ENCODE assay signal across 21 mouse cellular contexts in genomic region chr4:134514309-134514930, GRCm38 (mm10). TPM values are rescaled to one million over a fixed set of nuclear protein-coding genes. Genes with fewer than 3 reads are reported as not detected.
A peak's percentile ranks its signal among the peaks of the same experiment; 100 is the strongest.
DNase-seq lines count a peak whose midpoint lies in the region; ATAC-seq and TF ChIP-seq lines count a peak whose summit lies in the region.
"Had no signal": no experiment of that assay in that cellular context is flagged by ENCODE, and none has a peak within 500 bp of the region (broad histone marks: within the 10 kb centered on the region; RNA-seq: fewer than 3 reads in every experiment).

No protein-coding gene starts in this region.

- H3K36me3 ChIP-seq in intestine, embryonic 16.5 days (ENCODE audit: control insufficient read depth, insufficient read depth, low read length): no peaks in the 10 kb centered on the region
- no peaks in the 10 kb centered on the region for H3K36me3 ChIP-seq in intestine, postnatal 0 days (ENCODE audit: control insufficient read depth, insufficient read depth)
- H3K36me3 ChIP-seq in ES-E14 (ENCODE audit: control insufficient read depth, insufficient read depth, low read length, poor library complexity, severe bottlenecking): peaks cover 6% of the 10 kb centered on the region; the same call in 1 of the 2 replicates
- 0 out of 2 replicates have a peak, but pooled peaks cover 2% of the 10 kb centered on the region for H3K36me3 ChIP-seq in liver, postnatal 0 days (replicated peaks; ENCODE audit: insufficient read depth, low read length)
- H3K36me3 ChIP-seq in forebrain, embryonic 14.5 days (ENCODE audit: control insufficient read depth, insufficient read depth, low read length): no peaks in the 10 kb centered on the region
- H3K36me3 ChIP-seq: embryonic facial prominence, embryonic 12.5 days; intestine, embryonic 15.5 days; limb, embryonic 13.5 days; midbrain, embryonic 15.5 days had no signal

- no peak for ATAC-seq in intestine, embryonic 16.5 days
- ATAC-seq in intestine, postnatal 0 days: no peak
- ATAC-seq in liver, postnatal 0 days: no peak
- no peak for ATAC-seq in forebrain, embryonic 14.5 days
- ATAC-seq: intestine, embryonic 15.5 days; midbrain, embryonic 15.5 days had no signal

- peaks cover 24% of the 10 kb centered on the region for H3K4me1 ChIP-seq in intestine, embryonic 16.5 days (ENCODE audit: control insufficient read depth, insufficient read depth, low read length)
- H3K4me1 ChIP-seq in intestine, postnatal 0 days (replicated peaks; ENCODE audit: control insufficient read depth, insufficient read depth, low read length): 0 out of 2 replicates have a peak, but pooled peaks cover 4% of the 10 kb centered on the region
- H3K4me1 ChIP-seq in ES-E14 (ENCODE audit: control insufficient read depth in 2 of 2, insufficient read depth in 2 of 2, low read length in 2 of 2, poor library complexity in 1 of 2): peaks cover 4 to 10% of the 10 kb centered on the region in 2 experiments
- peaks cover 31% of the 10 kb centered on the region for H3K4me1 ChIP-seq in liver, postnatal 0 days (ENCODE audit: insufficient read depth)
- H3K4me1 ChIP-seq in forebrain, embryonic 14.5 days (ENCODE audit: control insufficient read depth, insufficient read depth, low read length): peaks cover 8% of the 10 kb centered on the region

- H3K4me2 ChIP-seq in intestine, embryonic 16.5 days (ENCODE audit: low read depth, low read length): no peak overlapping the region
- no peak overlapping the region for H3K4me2 ChIP-seq in intestine, postnatal 0 days (replicated peaks; ENCODE audit: low read depth)
- H3K4me2 ChIP-seq in liver, postnatal 0 days (ENCODE audit: low read depth, low read length): 0 out of 2 replicates have a peak overlapping the region, but pooled peaks have one; percentile 27
- no peak overlapping the region for H3K4me2 ChIP-seq in forebrain, embryonic 14.5 days (ENCODE audit: low read length)
- H3K4me2 ChIP-seq: embryonic facial prominence, embryonic 12.5 days; hindbrain, embryonic 14.5 days; intestine, embryonic 15.5 days; limb, embryonic 13.5 days; midbrain, embryonic 15.5 days had no signal

- no peaks in the 10 kb centered on the region for H3K27me3 ChIP-seq in intestine, embryonic 16.5 days (replicated peaks; ENCODE audit: control insufficient read depth, insufficient read depth, low read length)
- no peaks in the 10 kb centered on the region for H3K27me3 ChIP-seq in intestine, postnatal 0 days (replicated peaks; ENCODE audit: control insufficient read depth, insufficient read depth, low read length)
- H3K27me3 ChIP-seq in liver, postnatal 0 days (ENCODE audit: insufficient read depth, low read length): no peaks in the 10 kb centered on the region
- no peaks in the 10 kb centered on the region for H3K27me3 ChIP-seq in forebrain, embryonic 14.5 days (replicated peaks; ENCODE audit: control insufficient read depth, insufficient read depth, low read length)
- H3K27me3 ChIP-seq: embryonic facial prominence, embryonic 12.5 days; intestine, embryonic 15.5 days; limb, embryonic 13.5 days; midbrain, embryonic 15.5 days had no signal

- H3K27ac ChIP-seq in intestine, embryonic 16.5 days (ENCODE audit: low read length): peak overlapping the region; percentile 41; the same call in 1 of the 2 replicates
- no peak overlapping the region for H3K27ac ChIP-seq in intestine, postnatal 0 days (ENCODE audit: low read depth, low read length)
- H3K27ac ChIP-seq in ES-E14 (ENCODE audit: insufficient read depth, low read depth, low read length, poor library complexity, severe bottlenecking): no peak overlapping the region; the same call in 1 of the 2 replicates
- no peak overlapping the region for H3K27ac ChIP-seq in liver, postnatal 0 days (ENCODE audit: low read depth)
- H3K27ac ChIP-seq in forebrain, embryonic 14.5 days (ENCODE audit: low read depth, low read length): no peak overlapping the region
- H3K27ac ChIP-seq: embryonic facial prominence, embryonic 12.5 days; forebrain, embryonic 10.5 days; heart, adult 2 months; hindbrain, embryonic 14.5 days; intestine, embryonic 15.5 days; limb, embryonic 13.5 days; midbrain, embryonic 15.5 days had no signal

- no peaks in the 10 kb centered on the region for H3K9me3 ChIP-seq in intestine, embryonic 16.5 days (ENCODE audit: control insufficient read depth, low read length)
- no peaks in the 10 kb centered on the region for H3K9me3 ChIP-seq in intestine, postnatal 0 days (ENCODE audit: control insufficient read depth)
- H3K9me3 ChIP-seq in ES-E14 (ENCODE audit: control insufficient read depth, insufficient read depth, low read depth, low read length): no peaks in the 10 kb centered on the region
- no peaks in the 10 kb centered on the region for H3K9me3 ChIP-seq in liver, postnatal 0 days (ENCODE audit: low read length)
- H3K9me3 ChIP-seq in forebrain, embryonic 14.5 days (replicated peaks; ENCODE audit: control insufficient read depth, low read length): no peaks in the 10 kb centered on the region
- H3K9me3 ChIP-seq: embryonic facial prominence, embryonic 12.5 days; forebrain, embryonic 10.5 days; intestine, embryonic 15.5 days; limb, embryonic 13.5 days; midbrain, embryonic 15.5 days had no signal

- in situ Hi-C loops in ES-E14 (cut with MboI; ENCODE audit: low sequenced_read_pairs in 2 of 2, unreplicated experiment in 2 of 2): no loop called here

- H3K9ac ChIP-seq in intestine, embryonic 16.5 days (ENCODE audit: low read depth, low read length): peak overlapping the region; percentile 33; the same call in 1 of the 2 replicates
- no peak overlapping the region for H3K9ac ChIP-seq in intestine, postnatal 0 days (ENCODE audit: low read depth, low read length)
- H3K9ac ChIP-seq in ES-E14 (ENCODE audit: insufficient read depth, low read depth, low read length, poor library complexity, severe bottlenecking): peak overlapping the region; percentile 31; the same call in 1 of the 2 replicates
- H3K9ac ChIP-seq in liver, postnatal 0 days (replicated peaks): no peak overlapping the region
- H3K9ac ChIP-seq in forebrain, embryonic 14.5 days (ENCODE audit: low read length): no peak overlapping the region; the same call in 1 of the 2 replicates
- H3K9ac ChIP-seq: embryonic facial prominence, embryonic 12.5 days; hindbrain, embryonic 14.5 days; intestine, embryonic 15.5 days; limb, embryonic 13.5 days; midbrain, embryonic 15.5 days had no signal

- no peak for DNase-seq in ES-E14 (ENCODE audit: low read depth, low spot score)
- peak; percentile 57 for DNase-seq in c-Kit-positive CD71-positive TER-119-negative erythroid progenitor cells, embryonic 14.5 days (ENCODE audit: low read depth)
- DNase-seq in liver, postnatal 0 days: no peak
- no peak for DNase-seq in forebrain, embryonic 14.5 days (ENCODE audit: low spot score)
- no peak for DNase-seq in kidney, adult 18-20 months
- DNase-seq: cerebellum, adult 18-20 months; cerebellum, postnatal 36 days; heart, adult 2 months; heart, postnatal 14 days; kidney, postnatal 10 days; thymus, adult 2 months had no signal

- H3K4me3 ChIP-seq in intestine, embryonic 16.5 days (ENCODE audit: low read length): no peak overlapping the region
- H3K4me3 ChIP-seq in intestine, postnatal 0 days (ENCODE audit: low read depth, low read length): no peak overlapping the region
- H3K4me3 ChIP-seq in ES-E14 (ENCODE audit: insufficient read depth in 1 of 2, low read depth in 1 of 2, low read length in 2 of 2, poor library complexity in 1 of 2, severe bottlenecking in 1 of 2): no peak overlapping the region
- H3K4me3 ChIP-seq in liver, postnatal 0 days (ENCODE audit: low read depth, low read length): no peak overlapping the region
- no peak overlapping the region for H3K4me3 ChIP-seq in forebrain, embryonic 14.5 days (ENCODE audit: low read depth, low read length)
- H3K4me3 ChIP-seq: embryonic facial prominence, embryonic 12.5 days; forebrain, embryonic 10.5 days; heart, adult 2 months; intestine, embryonic 15.5 days; limb, embryonic 13.5 days; midbrain, embryonic 15.5 days had no signal

- 82% methylated on average over 11 of the region's 11 CpGs for WGBS in intestine, embryonic 16.5 days
- 64% methylated on average over 11 of the region's 11 CpGs for WGBS in intestine, postnatal 0 days
- WGBS in liver, postnatal 0 days (ENCODE audit: insufficient replicate concordance): 79% methylated on average over 11 of the region's 11 CpGs
- 90% methylated on average over 11 of the region's 11 CpGs for WGBS in forebrain, embryonic 14.5 days

- TF ChIP-seq EP300 in liver, postnatal 0 days (IDR thresholded peaks at IDR 0.05; ENCODE audit: low read depth): no peak

- TF ChIP-seq CTCF in intestine, postnatal 0 days (IDR thresholded peaks at IDR 0.05; ENCODE audit: low read depth): no peak
- TF ChIP-seq CTCF in liver, postnatal 0 days (IDR thresholded peaks at IDR 0.05; ENCODE audit: low read depth): no peak

RNA-seq across cellular contexts. Expression of gene Aunip, which starts 3.6 kb away (rescaled TPM):
- 14.4 and 14.6 TPM in 2 replicates for polyA plus RNA-seq in intestine, embryonic 16.5 days (2015; fragmentation: Nextera tagmentation; extraction: Ambion mirVana)
- polyA plus RNA-seq in intestine, postnatal 0 days (2015; fragmentation: Nextera tagmentation; extraction: Ambion mirVana): 3.8 TPM in 2 replicates
- 13.7 and 18.3 TPM in 2 replicates for total RNA-seq in ES-E14 (2012; rRNA removed)
- polyA plus RNA-seq in liver, postnatal 0 days (2015; fragmentation: Nextera tagmentation; extraction: Ambion mirVana): 6.9 and 7.1 TPM in 2 replicates
- 2.2 and 3.3 TPM in 2 replicates for polyA plus RNA-seq in forebrain, embryonic 14.5 days (2014; fragmentation: Nextera tagmentation; extraction: Ambion mirVana)
- total RNA-seq: gastrocnemius, adult 8-10 months; neutrophil, adult 5-6 weeks had no signal
- polyA plus RNA-seq: heart, adult 2 months had no signal

RNA-seq across cellular contexts. Expression of gene Paqr7, which starts 17.9 kb away (rescaled TPM):
- polyA plus RNA-seq in intestine, embryonic 16.5 days (2015; fragmentation: Nextera tagmentation; extraction: Ambion mirVana): 23.6 and 32.1 TPM in 2 replicates
- 62.6 and 70.3 TPM in 2 replicates for polyA plus RNA-seq in intestine, postnatal 0 days (2015; fragmentation: Nextera tagmentation; extraction: Ambion mirVana)
- 4.8 and 6.9 TPM in 2 replicates for total RNA-seq in ES-E14 (2012; rRNA removed)
- 12.4 and 17.8 TPM in 2 replicates for polyA plus RNA-seq in liver, postnatal 0 days (2015; fragmentation: Nextera tagmentation; extraction: Ambion mirVana)
- polyA plus RNA-seq in forebrain, embryonic 14.5 days (2014; fragmentation: Nextera tagmentation; extraction: Ambion mirVana): 4.3 and 6.0 TPM in 2 replicates

RNA-seq across cellular contexts. Expression of gene Mtfr1l, which starts 20.8 kb away (rescaled TPM):
- polyA plus RNA-seq in intestine, embryonic 16.5 days (2015; fragmentation: Nextera tagmentation; extraction: Ambion mirVana): 97.1 and 97.5 TPM in 2 replicates
- 84.5 and 88.1 TPM in 2 replicates for polyA plus RNA-seq in intestine, postnatal 0 days (2015; fragmentation: Nextera tagmentation; extraction: Ambion mirVana)
- total RNA-seq in ES-E14 (2012; rRNA removed): 38.2 and 43.7 TPM in 2 replicates
- polyA plus RNA-seq in liver, postnatal 0 days (2015; fragmentation: Nextera tagmentation; extraction: Ambion mirVana): 56.9 and 60.3 TPM in 2 replicates
- 177 and 185 TPM in 2 replicates for polyA plus RNA-seq in forebrain, embryonic 14.5 days (2014; fragmentation: Nextera tagmentation; extraction: Ambion mirVana)

RNA-seq across cellular contexts. Expression of gene Selenon, which starts 37.5 kb away (rescaled TPM):
- polyA plus RNA-seq in intestine, embryonic 16.5 days (2015; fragmentation: Nextera tagmentation; extraction: Ambion mirVana): 4.7 and 5.5 TPM in 2 replicates
- 5.7 and 6.8 TPM in 2 replicates for polyA plus RNA-seq in intestine, postnatal 0 days (2015; fragmentation: Nextera tagmentation; extraction: Ambion mirVana)
- 5.1 and 8.3 TPM in 2 replicates for total RNA-seq in ES-E14 (2012; rRNA removed)
- 2.8 TPM in 2 replicates for polyA plus RNA-seq in liver, postnatal 0 days (2015; fragmentation: Nextera tagmentation; extraction: Ambion mirVana)
- polyA plus RNA-seq in forebrain, embryonic 14.5 days (2014; fragmentation: Nextera tagmentation; extraction: Ambion mirVana): 10.2 and 12.4 TPM in 2 replicates

RNA-seq across cellular contexts. Expression of gene Stmn1, which starts 46.3 kb away (rescaled TPM):
- 982 and 1,127 TPM in 2 replicates for polyA plus RNA-seq in intestine, embryonic 16.5 days (2015; fragmentation: Nextera tagmentation; extraction: Ambion mirVana)
- polyA plus RNA-seq in intestine, postnatal 0 days (2015; fragmentation: Nextera tagmentation; extraction: Ambion mirVana): 398 and 412 TPM in 2 replicates
- total RNA-seq in ES-E14 (2012; rRNA removed): 322 and 361 TPM in 2 replicates
- polyA plus RNA-seq in liver, postnatal 0 days (2015; fragmentation: Nextera tagmentation; extraction: Ambion mirVana): 249 and 258 TPM in 2 replicates
- 7,624 and 8,172 TPM in 2 replicates for polyA plus RNA-seq in forebrain, embryonic 14.5 days (2014; fragmentation: Nextera tagmentation; extraction: Ambion mirVana)

Comparison
In these comparisons a context has a peak if more than half of its experiments do, and no peak if none do; other contexts are left out.
1. H3K9ac ChIP-seq: peak in intestine, embryonic 16.5 days (single experiment) and ES-E14 (single experiment); none in intestine, postnatal 0 days (single experiment), liver, postnatal 0 days (single experiment) and forebrain, embryonic 14.5 days (single experiment).